Mouse (Mus musculus) CH12.LX (cell line): ENCODE measurements around the gene Slc2a4.

Experiments used
- CHD2 ChIP-seq: IDR thresholded peaks from 2 replicates; pipeline ENCODE4 v1.6.1; 2011; ENCODE audit warnings: low read length, improper control_type of control experiment
- CTCF ChIP-seq, 2 experiments: IDR thresholded peaks in 1 of 2; conservative IDR thresholded peaks in 1 of 2; 2 replicates each; pipeline ENCODE4 v1.5.1; 2011 to 2012; ENCODE audit warnings: low read depth in 2 of 2, low read length in 2 of 2, improper control_type of control experiment in 1 of 2, inconsistent platforms in 1 of 2, mild to moderate bottlenecking in 1 of 2, moderate library complexity in 1 of 2
- E2F4 ChIP-seq: IDR thresholded peaks from 2 replicates; pipeline ENCODE4 v1.6.1; 2011; ENCODE audit warnings: low read depth, low read length, improper control_type of control experiment; ENCODE audit not compliant: insufficient replicate concordance
- EP300 ChIP-seq: IDR thresholded peaks from 2 replicates; pipeline ENCODE4 v1.6.1; 2011; ENCODE audit warnings: low read length, improper control_type of control experiment
- ETS1 ChIP-seq: conservative IDR thresholded peaks from 2 replicates; pipeline ENCODE4 v1.6.1; 2012; ENCODE audit warnings: low read depth, mild to moderate bottlenecking, inconsistent platforms, low read length, improper control_type of control experiment, moderate library complexity
- MAX ChIP-seq: IDR thresholded peaks from 2 replicates; pipeline ENCODE4 v1.6.1; 2011; ENCODE audit warnings: low read length, improper control_type of control experiment
- MEF2A ChIP-seq: IDR thresholded peaks from 2 replicates; pipeline ENCODE4 v1.6.1; 2014; ENCODE audit warnings: low read depth, mild to moderate bottlenecking, inconsistent platforms, low read length, improper control_type of control experiment, borderline replicate concordance
- MXI1 ChIP-seq: IDR thresholded peaks from 2 replicates; pipeline ENCODE4 v1.6.1; 2011; ENCODE audit warnings: mild to moderate bottlenecking, low read depth, low read length, improper control_type of control experiment
- POLR2A ChIP-seq: IDR thresholded peaks from 2 replicates; pipeline ENCODE4 v1.6.1; 2011; ENCODE audit warnings: low read depth, mild to moderate bottlenecking, improper control_type of control experiment, low read length
- POLR2AphosphoS2 ChIP-seq: IDR thresholded peaks from 2 replicates; pipeline ENCODE4 v1.6.1; 2011; ENCODE audit warnings: low read depth, low read length, improper control_type of control experiment
- RAD21 ChIP-seq: IDR thresholded peaks from 2 replicates; pipeline ENCODE4 v1.6.1; 2011; ENCODE audit warnings: low read depth, mild to moderate bottlenecking, low read length, improper control_type of control experiment, moderate library complexity
- TBP ChIP-seq: conservative IDR thresholded peaks from 2 replicates; pipeline ENCODE4 v1.6.1; 2011; ENCODE audit warnings: low read depth, low read length, improper control_type of control experiment
- UBTF ChIP-seq: IDR thresholded peaks from 2 replicates; pipeline ENCODE4 v1.6.1; 2012; ENCODE audit warnings: low read depth, mild to moderate bottlenecking, inconsistent platforms, low read length, improper control_type of control experiment, moderate library complexity

DNA sequence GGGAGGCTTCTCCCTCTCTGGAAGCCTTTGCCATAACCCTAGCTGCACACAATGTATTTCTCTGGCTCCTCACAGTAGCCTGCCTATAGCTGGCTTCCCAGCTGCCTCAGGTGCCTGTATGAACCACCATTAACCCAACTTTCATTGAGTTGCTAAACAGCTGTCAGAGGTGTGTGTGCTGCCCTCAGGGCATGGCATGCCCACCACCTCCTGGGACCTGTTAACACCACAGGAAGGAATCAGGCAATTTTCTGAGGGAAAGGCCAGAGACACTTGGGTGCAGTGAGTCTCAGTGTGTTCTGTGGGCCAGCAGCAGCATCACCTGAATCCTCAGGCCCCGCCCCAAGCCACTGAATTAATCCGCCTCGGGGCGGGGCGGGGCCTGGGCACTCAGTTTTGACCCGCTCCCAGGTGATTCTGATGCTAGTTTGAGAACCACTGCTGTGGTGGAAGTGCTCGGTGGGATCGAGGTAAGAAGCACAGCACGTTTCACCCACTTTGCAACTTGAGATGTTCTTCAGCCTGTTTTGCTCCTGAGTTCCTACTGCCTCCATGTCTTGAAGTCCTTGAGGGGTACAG, 9.5 kb downstream of the Slc2a4 start:
- TF ChIP-seq MAX: no peak
- no peak for TF ChIP-seq MEF2A
- TF ChIP-seq EP300: no peak
- no peak for TF ChIP-seq E2F4
- no peak for TF ChIP-seq CTCF (conservative IDR thresholded peaks at IDR 0.05 in 1 of 2, IDR thresholded peaks at IDR 0.05 in 1 of 2; ENCODE audit: low read depth in 2 of 2, low read length in 2 of 2)
- TF ChIP-seq POLR2AphosphoS2: no peak
- TF ChIP-seq RAD21: no peak
- no peak for TF ChIP-seq CHD2
- TF ChIP-seq POLR2A: no peak
- TF ChIP-seq ETS1: no peak
- TF ChIP-seq MXI1: no peak
- no peak for TF ChIP-seq UBTF
- TF ChIP-seq TBP: no peak
